Mouse (Mus musculus) monocyte, adult 5-6 weeks (primary cell): ENCODE measurements around the gene Gm10490. TPM values are rescaled to one million over a fixed set of nuclear protein-coding genes. Genes with fewer than 3 reads are reported as not detected.
"Not testable (repeated sequence)": the region's sequence is repeated elsewhere in the genome, so short reads cannot be mapped to it uniquely, and the experiment has no call there.

ENCODE experiments used
- ATAC-seq: fragments of 153-309, 156-312 bp; replicated peaks from 2 replicates; pipeline ENCODE4 v1.8.0; 2017; ENCODE audit warnings: mild to moderate bottlenecking; ENCODE audit not compliant: low TSS enrichment, insufficient number of reproducible peaks, severe bottlenecking, poor library complexity, low FRiP score
- total RNA-seq: library from RNA; stranded (forward); fragments of 200-1000, 200-491, 200-594 nt; gene quantifications from 3 replicates; pipeline ENCODE4 v1.2.3, GENCODE M21; 2017

The Gm10490 gene
- total RNA-seq: not detected in 3 replicates

DNA sequence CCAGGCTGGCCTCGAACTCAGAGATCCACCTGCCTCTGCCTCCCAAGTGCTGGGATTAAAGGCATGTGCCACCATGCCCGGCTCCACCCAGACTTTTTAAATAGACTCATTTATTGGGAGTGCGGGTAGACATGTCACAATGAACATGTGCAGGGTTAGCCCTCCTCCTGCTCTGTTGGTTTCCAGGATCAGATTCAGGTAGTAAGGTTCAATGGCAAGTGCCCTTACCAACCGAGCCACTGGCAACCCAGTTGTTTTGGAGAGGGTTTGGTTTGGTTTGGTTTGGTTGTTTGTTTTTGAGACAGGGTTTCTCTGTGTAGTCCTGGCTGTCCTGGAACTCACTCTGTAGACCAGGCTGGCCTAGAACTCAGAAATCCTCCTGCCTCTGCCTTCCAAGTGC lies at the start of gene Gm10490:
TSS of gene Gm10490 (plus strand) at position 301 of the 400 bp plus-strand sequence.
- ATAC-seq: not testable (repeated sequence)

DNA sequence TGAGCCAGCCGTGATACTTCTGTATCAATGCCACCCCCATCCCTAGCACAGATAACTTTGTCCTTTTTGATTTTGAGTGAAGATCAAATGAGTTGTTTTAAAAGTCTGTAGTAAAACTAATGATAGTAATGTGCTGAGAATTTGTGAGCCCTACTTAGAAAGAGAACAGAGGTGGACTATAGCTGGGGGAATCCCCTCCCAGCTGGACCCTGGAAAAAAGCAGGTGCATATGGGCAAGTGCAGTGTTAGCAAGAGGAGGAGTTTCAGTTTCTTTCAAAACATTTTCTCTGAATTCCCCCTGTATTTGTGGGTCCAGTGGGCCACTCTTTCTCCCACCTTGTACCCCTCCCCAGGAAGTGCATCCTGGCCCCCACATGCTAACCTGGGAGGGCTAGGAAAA lies 46.2 kb upstream of the Gm10490 start:
- no peak for ATAC-seq

DNA sequence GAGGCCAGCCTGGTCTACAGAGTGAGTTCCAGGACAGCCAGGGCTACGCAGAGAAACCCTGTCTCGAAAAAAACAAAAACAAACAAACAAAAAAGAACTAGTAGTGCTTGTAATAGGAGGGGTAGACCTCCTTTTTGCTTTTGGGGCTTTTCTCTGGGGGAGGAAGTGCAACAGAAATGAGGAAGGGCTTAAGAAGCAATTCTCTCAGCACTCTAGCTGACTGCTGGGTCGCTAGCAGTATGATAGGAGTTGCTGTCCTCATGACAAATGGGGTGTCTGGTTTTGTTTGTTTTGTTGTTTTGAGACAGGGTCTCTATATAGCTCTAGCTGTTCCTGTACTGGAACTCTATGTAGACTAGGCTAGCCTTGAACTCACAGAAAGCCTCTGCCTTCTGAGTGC lies 44.8 kb upstream of the Gm10490 start:
- ATAC-seq: no peak

DNA sequence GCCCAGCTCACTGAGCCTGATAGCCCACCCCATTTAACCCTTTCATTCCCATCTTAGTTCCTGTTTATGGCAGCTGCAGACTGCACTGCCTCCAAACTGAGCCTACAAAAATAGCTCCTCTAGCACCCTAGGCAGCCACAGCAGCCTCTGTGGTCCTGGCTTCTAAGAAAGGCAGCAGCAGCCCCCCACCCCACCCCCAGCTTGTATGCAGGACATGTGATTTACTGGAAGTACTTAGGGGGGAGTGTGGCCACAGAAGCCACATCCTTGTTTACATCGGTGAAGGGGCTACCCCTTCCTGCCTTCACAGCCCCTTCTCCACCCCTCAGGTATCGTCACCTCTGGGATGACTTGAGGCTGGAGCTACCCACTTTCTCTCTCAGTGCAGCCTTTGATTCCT lies 44.0 kb upstream of the Gm10490 start:
- no peak for ATAC-seq

DNA sequence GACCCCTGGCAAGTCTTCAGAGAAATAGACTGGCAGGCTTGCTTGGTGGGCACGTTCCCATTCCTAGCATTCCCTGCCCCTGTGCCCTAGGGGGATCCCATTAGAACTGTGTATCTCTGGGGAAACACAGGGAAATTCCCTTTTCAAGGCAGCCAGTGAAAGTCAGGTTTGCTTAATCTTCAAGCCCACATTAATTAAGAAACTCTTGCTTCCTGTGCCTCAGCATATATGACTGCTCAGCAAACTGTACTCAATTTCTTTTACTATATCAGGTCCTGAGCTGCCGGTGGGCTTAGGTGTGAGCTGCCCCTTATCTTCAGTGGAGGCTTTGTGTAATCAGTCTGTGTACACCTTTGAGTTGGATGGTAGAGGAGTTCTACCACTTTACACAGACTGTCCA lies 43.6 kb upstream of the Gm10490 start:
- no peak for ATAC-seq

DNA sequence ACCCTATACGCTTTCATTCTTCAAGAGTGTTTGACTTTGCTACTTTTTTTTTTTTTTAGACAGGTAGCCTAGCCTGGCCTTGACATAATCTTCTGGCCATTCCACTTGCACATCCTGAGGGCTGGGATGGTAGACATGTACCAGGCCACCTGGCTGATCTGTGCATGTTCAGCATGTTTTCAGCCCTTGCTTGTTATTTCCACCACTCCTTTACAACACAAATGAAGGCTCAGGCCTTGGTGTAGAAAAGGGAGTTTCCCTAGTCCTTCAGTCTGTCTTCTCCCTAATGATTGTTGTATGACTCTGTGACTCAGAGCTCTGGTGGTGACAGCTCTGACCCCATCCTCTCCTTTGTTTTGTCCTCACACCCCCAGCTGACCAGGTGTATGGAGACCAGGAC lies 42.2 kb upstream of the Gm10490 start:
- ATAC-seq: no peak

DNA sequence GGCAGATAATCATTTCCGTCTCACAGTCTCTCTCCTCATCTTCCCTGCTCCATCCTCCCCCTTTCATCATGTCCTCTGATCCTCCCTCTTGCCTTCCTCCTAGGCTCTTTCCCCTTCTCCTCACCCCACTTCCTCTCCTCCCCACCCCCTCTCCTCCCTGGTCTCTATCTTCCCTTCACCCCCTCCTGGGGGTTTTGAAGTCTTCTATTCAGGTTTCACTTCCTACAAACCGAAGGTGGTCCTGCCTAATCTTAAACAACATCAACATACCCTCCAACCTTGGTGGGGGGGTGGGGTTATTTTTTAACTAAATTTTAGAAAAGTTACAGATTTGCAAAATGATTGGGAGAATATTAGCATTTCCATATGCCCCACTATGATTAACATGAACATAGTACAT lies 40.8 kb upstream of the Gm10490 start:
- ATAC-seq: no peak

DNA sequence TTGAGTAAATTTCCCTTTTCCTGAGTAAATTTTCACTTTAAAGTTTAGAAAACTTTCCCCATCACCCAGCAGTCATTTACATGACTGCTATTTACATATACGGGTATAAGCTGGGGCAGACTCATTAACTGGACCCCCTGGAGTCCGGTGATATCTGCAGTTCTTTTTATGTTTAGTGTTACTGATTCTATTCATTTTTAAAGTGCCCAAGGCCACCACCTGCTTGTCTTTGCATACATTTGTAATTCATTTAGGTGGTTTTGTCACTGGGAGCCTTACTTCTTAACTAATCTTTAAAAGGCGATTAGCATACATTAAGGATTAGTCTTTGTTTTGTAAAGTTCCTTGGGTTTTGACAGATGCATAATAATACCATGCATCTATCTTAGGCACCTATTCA lies 39.5 kb upstream of the Gm10490 start:
- no peak for ATAC-seq

DNA sequence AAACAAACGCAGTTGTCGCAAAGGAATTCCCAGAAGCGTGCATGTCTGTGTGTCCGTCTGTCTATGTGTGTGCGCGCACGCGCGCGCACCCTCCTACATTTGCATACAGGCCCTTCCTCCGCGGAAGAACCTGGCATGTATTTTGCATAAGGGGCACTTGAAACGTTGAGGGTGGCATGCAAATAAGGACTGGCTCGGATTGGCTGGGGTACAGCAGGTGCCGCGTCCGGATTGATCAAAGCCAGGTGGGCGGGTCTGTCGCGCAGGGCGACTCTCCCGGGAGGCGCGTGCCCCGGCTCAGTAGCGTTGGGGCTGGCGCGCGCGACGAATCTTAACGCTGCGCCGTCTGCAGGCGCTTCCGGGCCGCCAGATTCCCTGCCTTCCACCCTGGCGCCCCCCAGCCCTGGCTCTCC lies 31.3 kb upstream of the Gm10490 start, which contains the start of gene Pim2:
TSS of gene Pim2 (plus strand) at position 256 of the 413 bp plus-strand sequence.
- peak; percentile 88 for ATAC-seq

DNA sequence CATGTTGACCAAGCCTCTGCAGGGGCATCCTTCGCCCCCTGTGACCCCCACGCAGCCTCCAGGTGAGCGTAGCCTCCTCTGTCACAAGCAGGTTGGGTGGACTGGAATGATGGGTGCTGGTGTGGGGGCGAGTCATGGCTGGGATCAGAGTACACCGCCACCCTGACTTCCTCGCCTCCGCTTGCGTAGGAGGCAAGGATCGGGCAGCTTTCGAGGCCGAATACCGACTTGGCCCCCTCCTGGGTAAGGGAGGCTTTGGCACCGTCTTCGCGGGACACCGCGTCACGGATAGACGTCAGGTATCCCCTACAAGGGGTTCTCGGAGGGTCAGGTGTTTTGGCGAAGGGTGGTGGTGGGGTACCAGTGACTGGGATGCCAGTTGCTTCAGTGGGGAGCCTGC lies 30.8 kb upstream of the Gm10490 start:
- no peak for ATAC-seq

DNA sequence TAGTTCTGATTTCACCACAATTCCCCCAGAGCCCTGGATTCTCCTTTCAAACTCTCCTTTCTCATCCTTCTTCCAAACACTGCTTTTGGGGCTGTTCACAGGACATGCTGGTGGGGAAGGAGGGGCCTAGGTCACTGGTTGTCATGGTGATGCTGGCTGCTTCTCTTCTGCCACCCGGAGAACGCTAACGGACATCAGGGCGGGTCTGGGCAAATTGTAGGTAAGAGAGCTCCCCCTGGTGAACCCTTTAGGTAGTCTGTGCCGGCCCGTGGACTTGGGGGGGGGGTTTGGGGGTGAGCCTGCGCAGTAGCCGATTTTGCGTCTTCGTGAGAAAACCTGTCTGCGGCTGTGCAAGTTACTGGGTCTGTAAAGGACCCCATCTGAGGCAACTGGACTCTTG lies 29.5 kb upstream of the Gm10490 start:
- peak; percentile 62 for ATAC-seq

DNA sequence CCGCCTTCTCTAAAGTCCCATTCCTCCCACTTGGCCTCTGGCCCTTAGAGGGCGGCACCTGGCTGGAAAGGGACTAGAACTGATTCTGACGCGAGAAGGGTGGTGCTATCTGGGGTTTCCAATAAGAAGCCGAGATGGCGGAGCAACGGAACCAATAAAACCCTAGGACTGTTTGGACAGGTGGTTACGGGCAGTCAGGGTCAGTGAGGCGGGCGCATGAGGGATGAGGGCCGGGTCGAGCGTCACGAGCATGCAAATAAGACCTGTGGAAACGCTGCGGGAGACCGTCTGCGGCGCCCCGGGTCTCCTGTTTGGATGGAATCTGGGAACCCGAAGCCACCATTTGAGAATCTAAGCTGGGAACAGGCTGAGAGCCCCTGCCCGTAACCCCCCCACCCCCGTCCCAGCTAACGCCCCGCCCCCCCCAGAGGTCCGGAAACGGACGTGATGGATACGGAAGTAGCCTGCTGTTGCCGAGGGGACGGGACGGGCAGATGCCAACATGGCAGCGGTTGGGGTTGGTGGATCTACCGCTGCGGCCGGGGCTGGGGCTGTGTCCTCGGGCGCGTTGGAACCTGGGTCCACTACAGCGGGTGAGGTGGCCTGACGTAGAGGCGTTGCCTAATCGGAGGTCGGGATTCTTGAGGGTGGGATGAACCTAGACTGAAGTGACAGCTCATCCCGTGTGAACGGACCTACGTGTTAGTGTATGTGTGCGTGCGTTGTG lies 25.3 kb upstream of the Gm10490 start, which contains the start of gene Slc35a2:
TSS of gene Slc35a2 (plus strand) at position 188 of the 727 bp plus-strand sequence.
- peak; percentile 91 for ATAC-seq

DNA sequence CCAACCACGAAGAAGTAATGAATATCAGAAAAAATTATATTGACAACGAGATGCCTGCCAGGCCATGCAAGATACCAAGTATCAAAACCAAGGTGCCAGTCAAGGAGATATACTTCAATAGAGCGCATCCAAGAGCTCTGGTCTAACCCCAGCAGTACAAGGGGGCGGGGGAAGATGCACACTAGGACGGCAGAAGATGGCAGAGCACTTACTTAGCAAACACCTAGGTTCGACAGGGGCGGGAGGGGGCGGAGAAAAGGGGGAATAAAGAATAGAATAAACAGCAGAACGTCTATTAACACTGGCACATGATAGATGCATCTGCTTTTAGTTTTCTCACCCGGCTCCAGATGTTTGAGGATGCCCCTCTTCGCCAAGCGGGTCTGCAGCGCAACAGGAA lies 11.1 kb upstream of the Gm10490 start:
- ATAC-seq: no peak

DNA sequence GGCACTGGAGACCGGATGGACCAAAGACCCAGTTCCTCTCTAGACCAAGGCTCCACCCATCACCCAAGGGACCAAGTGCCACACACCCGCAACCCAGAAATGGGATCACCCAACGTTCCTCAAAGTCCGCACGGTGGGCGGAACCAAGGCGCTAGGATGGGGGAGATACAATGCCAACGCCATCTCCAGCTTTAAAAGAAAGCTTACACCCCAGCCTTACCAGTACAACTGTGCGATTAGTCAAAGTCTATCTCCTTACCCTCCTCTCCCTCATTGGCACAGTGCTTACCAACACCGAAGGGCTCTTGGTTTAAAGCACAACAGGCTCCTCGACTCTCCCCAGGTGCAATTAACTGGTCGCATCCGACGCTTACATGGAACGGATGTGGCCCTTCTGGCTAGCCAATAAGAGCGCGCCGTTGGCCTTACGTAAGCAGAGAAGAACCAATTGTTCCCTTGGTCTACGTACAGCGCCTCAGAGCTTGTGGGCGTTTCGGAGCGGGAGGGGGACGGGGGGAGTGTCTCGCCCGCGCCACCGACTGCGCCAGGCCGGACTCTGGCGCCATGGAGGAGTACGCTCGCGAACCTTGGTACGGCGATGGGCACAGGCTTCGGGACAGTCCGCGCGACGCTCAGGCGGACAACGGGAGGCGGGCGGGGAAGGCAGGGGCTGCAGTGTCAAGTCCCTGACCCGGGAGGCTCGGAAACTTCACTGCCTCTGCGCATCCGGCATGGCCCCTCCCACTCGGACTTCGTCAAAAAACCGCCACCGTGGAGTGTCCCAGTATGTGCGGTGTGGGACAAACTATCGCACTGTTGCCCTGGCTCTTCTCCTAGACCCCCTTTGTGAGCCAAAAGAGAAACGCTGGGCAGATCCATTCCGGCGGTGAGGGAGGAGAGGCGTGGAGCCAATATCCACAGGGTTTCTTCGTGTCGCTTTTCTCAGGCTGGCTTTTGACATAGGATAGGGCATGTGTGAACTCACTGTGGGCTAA lies 10.2 kb upstream of the Gm10490 start, which contains the start of the genes Pqbp1 and Timm17b:
TSS of gene Pqbp1 (minus strand) at position 390 of the 995 bp plus-strand sequence.
TSS of gene Timm17b (plus strand) at position 478 of the 995 bp plus-strand sequence.
- peak; percentile 94 for ATAC-seq

DNA sequence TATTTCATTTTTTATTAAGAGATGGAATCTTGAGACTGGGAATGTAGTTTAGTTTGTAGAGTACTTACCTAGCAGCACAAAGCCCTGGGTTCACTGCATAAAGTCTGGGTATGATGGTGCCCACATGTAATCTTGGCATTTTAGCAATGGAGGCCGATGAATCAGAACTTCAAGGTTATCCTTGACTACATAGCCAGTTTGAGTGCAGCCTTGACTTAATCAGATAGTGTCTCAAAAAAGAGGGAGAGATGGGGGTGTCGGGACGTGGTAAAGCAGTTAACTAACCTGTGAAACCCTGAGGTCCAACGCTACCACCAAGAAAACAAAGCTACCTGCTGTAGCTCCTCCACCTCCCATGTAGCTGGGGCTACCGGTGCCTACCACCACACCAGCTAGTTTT lies 4.9 kb upstream of the Gm10490 start:
- no peak for ATAC-seq

DNA sequence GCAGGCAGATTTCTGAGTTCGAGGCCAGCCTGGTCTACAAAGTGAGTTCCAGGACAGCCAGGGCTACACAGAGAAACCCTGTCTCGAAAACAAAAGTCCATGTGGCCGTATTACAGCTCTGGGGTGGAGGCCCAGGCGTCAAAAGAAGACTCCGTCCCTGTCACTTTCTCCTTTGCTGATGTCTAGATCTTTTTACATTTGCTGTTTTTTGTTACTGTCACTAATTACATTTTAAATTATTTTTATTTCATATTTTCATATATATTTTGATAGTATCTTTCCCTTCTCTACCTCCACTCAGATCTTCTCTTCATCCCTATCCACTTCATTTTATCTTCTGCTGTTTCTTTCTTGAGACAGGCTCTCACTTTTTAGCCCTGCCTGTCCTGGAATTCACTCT lies 1.6 kb upstream of the Gm10490 start, which contains the start of gene Gm10491:
TSS of gene Gm10491 (minus strand) at position 101 of the 400 bp plus-strand sequence.
- no peak for ATAC-seq

DNA sequence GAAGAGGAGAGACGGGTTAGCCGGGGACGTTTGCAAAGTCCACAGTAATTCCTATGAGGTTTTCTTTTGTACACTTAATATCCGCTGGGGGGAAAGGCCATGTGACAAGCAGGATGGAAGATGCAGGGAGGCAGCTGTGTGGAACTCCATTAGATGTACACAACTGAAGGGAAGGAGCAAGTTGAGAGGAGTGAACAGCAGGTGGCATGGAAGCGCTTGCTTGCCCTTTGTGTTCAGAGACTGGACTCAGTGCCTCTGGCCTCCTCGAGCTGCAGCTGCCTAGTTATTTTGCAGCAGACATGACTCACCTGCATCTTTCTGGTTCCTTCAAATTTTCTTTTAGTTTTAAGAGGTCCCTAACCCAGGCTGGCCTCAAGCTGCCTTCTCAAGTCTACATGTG lies 1.1 kb downstream of the Gm10490 start:
- ATAC-seq: no peak

DNA sequence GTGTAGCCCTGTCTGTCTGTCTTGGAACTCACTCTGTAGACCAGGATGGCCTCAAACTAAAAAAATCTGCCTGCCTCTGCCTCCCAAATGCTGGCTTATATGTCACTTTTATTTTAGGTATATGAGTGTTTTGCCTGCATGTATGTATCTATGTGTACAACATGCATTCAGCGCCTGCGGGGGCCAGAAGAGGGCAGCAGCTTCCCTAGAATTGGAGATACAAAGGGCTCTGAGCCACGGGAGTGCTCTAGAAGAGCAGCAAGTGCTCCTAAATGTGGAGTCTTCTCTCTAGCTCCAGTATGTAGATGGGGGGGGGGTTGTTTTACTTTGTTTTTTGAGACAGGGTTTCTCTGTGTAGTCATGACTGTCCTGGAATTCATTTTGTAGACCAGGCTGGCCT lies 6.3 kb downstream of the Gm10490 start:
- 0 out of 2 replicates have a peak, but pooled peaks have one; percentile 47 for ATAC-seq

DNA sequence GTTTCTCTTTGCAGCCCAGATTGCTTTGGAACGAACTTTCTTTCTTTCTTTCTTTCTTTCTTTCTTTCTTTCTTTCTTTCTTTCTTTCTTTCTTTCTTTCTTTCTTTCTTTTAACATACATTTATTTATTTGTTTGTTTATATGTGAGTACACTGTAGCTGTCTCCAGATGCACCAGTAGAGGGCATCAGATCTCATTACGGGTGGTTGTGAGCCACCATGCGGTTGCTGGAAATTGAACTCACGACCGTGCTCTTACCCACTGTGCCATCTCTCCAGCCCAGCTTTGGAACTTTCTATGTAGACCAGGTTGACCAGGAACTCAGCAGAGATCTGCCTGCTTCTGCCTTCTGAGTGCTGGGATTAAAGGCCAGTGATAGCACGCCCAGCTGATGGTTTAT lies 8.6 kb downstream of the Gm10490 start:
- not testable (repeated sequence) for ATAC-seq
